Mouse (Mus musculus): ENCODE data around the gene Usp40. TPM values are rescaled to one million over a fixed set of nuclear protein-coding genes. Genes with fewer than 3 reads are reported as not detected.

The Usp40 gene
- polyA plus RNA-seq, 1 experiment = 19.4 TPM

DNA sequence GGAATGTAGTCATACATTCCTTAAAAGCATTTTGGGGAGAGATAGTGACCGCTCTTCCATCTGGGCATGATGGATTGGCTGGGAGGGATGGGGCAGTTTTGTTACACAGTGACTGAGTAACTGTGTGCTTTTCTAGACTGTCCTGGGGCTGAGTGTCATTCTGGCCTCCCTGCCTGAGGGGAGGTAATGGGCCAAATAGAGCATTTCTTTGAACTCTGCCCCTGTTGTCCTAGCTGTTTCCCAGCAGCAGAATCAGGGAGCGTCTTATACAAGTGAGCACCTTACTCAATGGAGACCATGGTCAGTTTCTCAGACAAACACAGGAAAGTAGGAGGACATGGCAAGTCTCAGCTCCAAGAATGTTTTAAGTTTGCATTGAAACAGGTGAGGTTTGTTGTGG is 111.4 kb downstream of the Usp40 start:
- DNase-seq (ENCODE audit: extremely low spot score in 1 of 2, low spot score in 1 of 2) = no peak

Other genes with a start within 250 kb of the Usp40 start
- gene Sag, start 204.9 kb downstream of the Usp40 start, polyA plus RNA-seq (2012; rRNA removed) = 3.6 and 4.5 TPM in 2 replicates
- 57.6 and 73.7 TPM in 2 replicates for gene Dgkd, start 155.3 kb downstream of the Usp40 start, polyA plus RNA-seq (2012; rRNA removed)
- not detected in 2 replicates for gene Ugt1a10, start 46.8 kb upstream of the Usp40 start, polyA plus RNA-seq (2012; rRNA removed)
- gene Ugt1a9, start 62.2 kb upstream of the Usp40 start, polyA plus RNA-seq (2012; rRNA removed) = not detected in 2 replicates
- gene Ugt1a8, start 79.3 kb upstream of the Usp40 start, polyA plus RNA-seq (2012; rRNA removed) = 0.04 TPM in 1 of 2 replicates, not detected in the other
- 0.61 and 1.2 TPM in 2 replicates for gene Ugt1a7c, start 86.5 kb upstream of the Usp40 start, polyA plus RNA-seq (2012; rRNA removed)
- gene Ugt1a6b, start 94.7 kb upstream of the Usp40 start, polyA plus RNA-seq (2012; rRNA removed) = 0.06 and 0.08 TPM in 2 replicates
- gene Ugt1a6a, start 126.3 kb upstream of the Usp40 start, polyA plus RNA-seq (2012; rRNA removed) = 2.2 and 2.3 TPM in 2 replicates
- gene Ugt1a5, start 157.5 kb upstream of the Usp40 start, polyA plus RNA-seq (2012; rRNA removed) = not detected in 2 replicates
- not detected in 2 replicates for gene Ugt1a2, start 192.1 kb upstream of the Usp40 start, polyA plus RNA-seq (2012; rRNA removed)
- 1.9 and 2.6 TPM in 2 replicates for gene Dnajb3, start 197.2 kb upstream of the Usp40 start, polyA plus RNA-seq (2012; rRNA removed)
- gene Ugt1a1, start 203.4 kb upstream of the Usp40 start, polyA plus RNA-seq (2012; rRNA removed) = 0.06 TPM in 2 replicates
- gene Mroh2a, start 218.4 kb upstream of the Usp40 start, polyA plus RNA-seq (2012; rRNA removed) = 0.02 and 0.19 TPM in 2 replicates